Mouse (Mus musculus) bone marrow, adult 2 months (tissue): Measurements from ENCODE around the gene Cacna1c.

Source experiments
- CTCF ChIP-seq: fragments of 200-500 bp; IDR thresholded peaks from 2 replicates; pipeline ENCODE4 v1.5.1; 2011; ENCODE audit warnings: low read length, control low read depth; ENCODE audit not compliant: control insufficient read depth, insufficient read depth
- POLR2A ChIP-seq: fragments of 200-500 bp; IDR thresholded peaks from 2 replicates; pipeline ENCODE4 v1.6.1; 2011; ENCODE audit warnings: low read depth, mild to moderate bottlenecking, control low read depth, low read length, borderline replicate concordance; ENCODE audit not compliant: control insufficient read depth

- TF ChIP-seq POLR2A (no peak), CTCF (no peak)
Observed at GRCm38 (mm10) chr6:118952377-118952776, 243.8 kb downstream of the Cacna1c start.
